Mouse (Mus musculus) gonadal fat pad, adult 2 months (tissue): ENCODE data around the gene Pnpla2. TPM values are rescaled to one million over a fixed set of nuclear protein-coding genes. Genes with fewer than 3 reads are reported as not detected.
"Not testable (repeated sequence)": the region's sequence is repeated elsewhere in the genome, so short reads cannot be mapped to it uniquely, and the experiment has no call there.

ENCODE experiments used
- DNase-seq: peaks from one replicate; pipeline ENCODE4 v3.0.0-alpha.2; 2012; ENCODE audit warnings: low read depth
- polyA plus RNA-seq: library from polyadenylated mRNA; depleted of rRNA; stranded (reverse); fragments of >200 nt; gene quantifications from 2 replicates; pipeline ENCODE4 v1.2.3, GENCODE M21; 2012

The Pnpla2 gene
- polyA plus RNA-seq, 1 experiment, result 1,065 TPM

GRCm38 (mm10) chr7:141431434-141432185, 23.4 kb upstream of the Pnpla2 start:
- DNase-seq, result no peak

DNA sequence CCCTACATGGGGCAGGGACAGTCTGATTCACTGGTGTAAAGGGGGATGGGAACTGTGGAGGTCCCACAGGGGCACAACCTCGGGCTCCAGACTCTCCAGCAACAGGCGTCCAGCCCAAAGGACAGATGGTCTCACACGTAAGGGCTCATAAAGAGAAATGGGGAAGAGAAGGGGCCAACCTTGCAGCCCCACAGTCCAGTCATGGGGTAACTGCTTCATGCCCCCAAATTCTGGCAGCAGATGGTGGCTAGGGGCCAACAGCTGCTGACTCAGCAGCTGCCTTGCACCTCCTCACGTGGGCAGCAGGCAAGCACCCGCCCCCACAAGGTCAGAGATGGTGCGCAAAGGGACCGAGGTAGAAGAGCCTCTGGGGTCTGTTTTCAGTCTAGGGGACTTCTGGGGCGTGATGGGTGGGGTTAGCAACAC, 22.8 kb upstream of the Pnpla2 start:
- no peak for DNase-seq

- DNase-seq, result no peak
Measured at GRCm38 (mm10) chr7:141432741-141433516, 22.1 kb upstream of the Pnpla2 start.

DNA sequence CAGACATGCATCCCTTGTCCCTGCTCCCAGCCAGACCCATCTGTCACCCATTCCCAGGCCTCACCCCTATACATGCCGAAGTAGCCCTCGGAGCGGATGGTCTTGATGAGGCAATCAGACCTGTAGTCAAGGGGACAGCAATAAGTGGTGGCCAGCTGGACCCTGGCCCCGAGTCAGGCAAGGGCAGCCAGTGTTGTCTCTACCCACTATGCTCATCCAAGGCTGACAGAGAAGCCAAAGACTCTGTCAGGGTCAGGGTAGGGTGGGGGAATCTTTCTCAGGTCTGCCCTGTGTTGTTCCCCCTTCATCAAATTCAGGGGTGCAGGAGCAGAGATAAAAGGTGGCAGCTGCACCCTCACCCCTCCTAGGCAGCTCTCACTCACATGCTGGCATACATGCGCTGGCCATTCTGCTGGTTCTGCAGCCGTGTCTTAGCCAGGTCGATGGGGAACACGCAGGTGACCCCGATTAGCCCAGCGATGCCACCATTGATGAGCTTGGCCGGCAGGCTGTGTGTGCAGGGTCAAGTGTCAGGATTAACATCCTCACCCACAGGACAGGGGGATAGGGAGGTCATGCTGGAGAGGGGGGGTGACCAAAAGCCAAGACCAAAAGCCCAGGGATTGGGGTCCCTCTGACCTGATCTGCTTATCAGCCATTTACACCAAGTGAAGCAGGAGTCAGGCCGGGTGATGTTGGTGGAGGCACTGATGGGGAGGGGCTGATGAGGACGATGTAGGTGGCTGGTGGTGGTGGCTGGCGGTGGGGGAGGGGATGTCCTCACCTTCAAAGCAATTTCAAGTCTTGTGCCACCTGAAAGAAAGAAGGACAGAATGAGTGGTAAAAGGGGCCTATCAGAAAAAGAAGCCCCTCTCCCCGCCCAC, 21.2 kb upstream of the Pnpla2 start:
- no peak for DNase-seq

GRCm38 (mm10) chr7:141434464-141434863, 20.5 kb upstream of the Pnpla2 start:
- DNase-seq, result no peak

DNA sequence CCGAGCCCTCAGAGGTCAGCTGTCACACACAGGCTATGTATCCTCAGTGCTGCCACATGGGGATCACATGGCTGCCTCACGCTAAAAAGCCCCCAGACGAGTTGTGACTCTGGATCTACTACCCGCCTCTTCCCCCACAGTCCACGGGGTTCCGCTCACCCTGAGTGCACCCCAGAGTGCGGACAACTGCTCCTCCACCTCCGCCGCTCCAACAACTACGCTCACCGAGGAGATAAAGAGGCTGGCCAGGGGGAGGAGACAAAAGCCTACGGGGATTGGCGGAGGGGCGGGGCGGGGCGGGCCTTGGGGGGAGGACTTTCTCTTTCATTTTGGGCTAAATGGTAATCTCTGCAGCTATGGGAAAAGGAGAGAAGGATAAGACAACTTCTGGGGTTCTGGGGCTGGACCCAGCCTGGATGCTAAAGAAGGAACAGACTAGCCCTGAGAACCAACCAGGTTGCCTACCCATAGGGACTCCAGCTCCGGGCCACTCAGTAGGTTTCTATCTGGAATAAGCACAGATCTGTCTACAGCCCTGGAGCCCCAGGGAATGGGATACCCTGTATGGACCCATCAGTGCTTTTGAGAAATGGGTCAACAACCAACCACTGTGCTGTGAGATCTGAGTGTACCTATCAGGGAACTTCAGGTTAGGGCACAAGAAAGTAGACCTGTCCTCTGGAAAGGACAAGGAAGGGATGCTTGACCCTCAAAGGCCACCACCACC, 19.7 kb upstream of the Pnpla2 start:
- DNase-seq, result no peak

DNA sequence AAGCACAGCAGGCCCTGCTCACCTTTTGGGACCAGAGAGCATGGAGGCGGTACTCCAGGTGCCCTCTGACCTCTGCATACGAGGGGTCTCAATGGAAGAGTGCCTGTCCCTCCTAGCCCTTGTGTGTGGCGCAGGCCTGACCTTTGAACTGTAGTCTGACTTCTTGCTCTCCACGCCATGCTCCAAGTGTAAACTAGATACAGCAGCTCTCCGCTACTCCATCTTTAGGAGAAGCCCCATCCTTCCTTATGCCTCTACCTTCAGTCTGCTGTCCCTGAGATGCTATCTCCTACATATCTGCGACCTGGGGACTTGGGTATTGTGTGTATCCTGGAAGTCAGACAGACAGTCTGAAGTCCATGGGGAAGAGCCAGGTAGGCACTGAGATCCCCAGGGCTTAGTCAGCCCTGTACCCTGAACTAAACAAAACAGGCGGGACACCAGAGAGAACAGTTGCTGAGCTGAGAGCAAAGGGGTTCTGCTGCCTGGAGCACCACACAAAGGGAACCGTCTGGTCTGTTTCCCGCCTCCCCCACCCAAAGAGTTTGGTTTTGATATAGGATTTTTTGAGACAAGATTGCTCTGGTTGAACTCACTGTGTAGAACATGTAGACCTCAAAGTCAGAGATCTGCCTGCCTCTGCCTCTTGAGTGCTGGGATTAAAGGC, 19.0 kb upstream of the Pnpla2 start:
- no peak for DNase-seq

GRCm38 (mm10) chr7:141436523-141436892, 18.5 kb upstream of the Pnpla2 start:
- no peak for DNase-seq

GRCm38 (mm10) chr7:141437178-141438120, 17.5 kb upstream of the Pnpla2 start, which contains the start of gene Slc25a22:
TSS of gene Slc25a22 (minus strand) at chr7:141437892.
- DNase-seq, result no peak

GRCm38 (mm10) chr7:141438201-141438968, 16.6 kb upstream of the Pnpla2 start:
- no peak for DNase-seq

DNA sequence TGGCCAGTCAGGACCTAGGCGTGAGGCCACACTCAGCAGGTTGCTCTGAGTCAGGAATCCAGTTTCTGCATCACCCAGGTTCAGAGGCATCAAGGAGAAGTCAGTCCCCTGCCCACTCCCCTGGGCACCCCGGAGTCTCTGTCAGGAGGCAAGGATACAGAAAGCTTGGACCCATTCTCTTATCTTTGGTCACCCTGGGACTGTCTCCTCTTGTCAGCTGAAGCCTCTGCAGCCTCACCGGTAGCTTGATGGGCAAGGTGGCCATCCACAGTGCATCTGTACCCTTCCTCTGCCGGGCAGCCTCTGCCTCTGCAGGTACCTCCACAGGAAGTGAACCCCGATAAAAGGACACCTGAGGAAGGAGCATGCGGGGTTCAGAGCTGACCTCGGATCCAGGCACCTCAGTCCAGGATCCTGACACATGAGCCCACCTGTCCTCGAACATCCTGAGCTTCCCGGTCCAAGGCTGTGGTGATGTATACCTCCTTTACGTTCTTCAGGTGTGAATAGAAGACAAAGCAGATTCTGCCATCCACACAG, 15.8 kb upstream of the Pnpla2 start:
- no peak for DNase-seq

GRCm38 (mm10) chr7:141439811-141440210, 15.2 kb upstream of the Pnpla2 start:
- DNase-seq, result no peak

DNA sequence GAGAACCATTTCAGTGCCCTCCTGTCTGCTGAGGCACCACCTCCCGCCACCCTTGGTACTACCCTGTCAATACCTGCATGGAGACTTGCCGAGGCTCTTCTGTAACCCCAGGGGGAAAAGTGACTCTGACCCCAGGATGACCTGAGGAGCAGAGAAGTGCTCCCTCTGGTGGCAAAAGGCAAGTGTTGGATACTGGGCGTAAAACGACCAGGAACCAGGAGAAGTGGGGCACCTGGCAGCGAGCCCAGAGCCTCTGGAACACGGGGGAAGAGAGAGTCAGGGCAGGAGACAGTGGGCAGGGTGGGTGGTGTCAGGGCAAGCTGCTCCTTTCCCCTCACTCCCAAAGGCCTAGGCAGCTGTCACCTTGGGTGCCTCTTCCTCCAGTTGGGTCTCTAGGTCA, 14.4 kb upstream of the Pnpla2 start:
- DNase-seq, result no peak

- DNase-seq, result no peak
Measured at GRCm38 (mm10) chr7:141441460-141441859, 13.5 kb upstream of the Pnpla2 start.

DNA sequence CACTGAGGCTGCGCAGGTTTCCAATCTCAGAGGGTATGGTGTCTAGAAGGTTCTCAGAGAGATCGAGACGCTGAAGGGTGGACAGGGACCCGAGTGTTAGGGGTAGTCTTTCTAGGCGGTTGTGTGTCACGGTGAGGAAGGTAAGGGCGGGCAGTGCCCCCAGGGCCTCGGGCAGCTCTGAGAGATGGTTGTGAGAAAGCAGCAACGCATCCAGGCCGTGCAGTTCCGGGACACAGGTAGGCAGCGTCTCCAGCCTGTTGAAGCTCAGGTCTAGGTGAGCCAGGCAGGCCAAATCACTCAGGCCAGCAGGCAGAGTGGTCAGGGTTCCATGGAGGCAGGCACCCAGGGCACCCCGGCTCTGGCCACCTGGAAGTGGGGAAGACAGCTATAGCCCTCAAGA, 12.8 kb upstream of the Pnpla2 start:
- no peak for DNase-seq

DNA sequence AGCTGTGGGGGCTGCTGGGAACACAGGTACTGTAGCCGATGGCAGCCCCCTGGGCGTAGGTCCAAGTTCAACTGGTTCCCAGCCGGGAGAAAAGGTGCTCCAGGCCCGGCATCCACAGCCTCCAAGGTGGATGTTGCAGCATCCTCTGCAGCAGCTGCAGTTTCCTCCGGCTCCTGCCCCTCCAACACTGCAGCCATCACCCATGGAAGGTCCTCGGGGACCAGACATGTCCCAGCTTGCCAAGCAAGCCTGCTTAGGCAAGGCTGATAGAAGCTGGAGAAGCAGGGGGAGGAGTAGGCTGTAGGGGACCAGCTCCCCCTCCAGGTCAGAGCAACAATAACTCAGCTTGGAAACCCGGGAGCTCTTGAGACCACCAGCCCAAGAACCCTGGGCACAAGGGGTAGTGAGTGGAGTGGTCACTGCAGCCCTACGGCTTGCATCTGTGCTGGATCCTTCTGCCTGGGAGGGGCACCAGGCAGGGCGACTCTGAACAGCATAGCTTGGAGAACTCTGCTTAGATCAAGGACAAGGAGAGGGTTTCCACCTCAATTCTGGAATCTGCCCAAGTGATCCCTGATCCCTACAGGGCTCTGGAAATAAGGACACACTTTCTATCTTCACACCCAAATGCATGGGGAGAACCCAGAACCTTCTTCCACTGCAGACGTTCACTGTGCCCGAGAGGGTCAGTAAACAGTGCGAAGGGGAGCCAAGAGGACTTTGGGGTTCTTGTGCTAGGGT, 11.7 kb upstream of the Pnpla2 start:
- DNase-seq, result no peak

GRCm38 (mm10) chr7:141443828-141444237, 11.2 kb upstream of the Pnpla2 start, which contains the start of gene Pidd1:
TSS of gene Pidd1 (minus strand) at chr7:141444025.
- no peak for DNase-seq

GRCm38 (mm10) chr7:141446374-141446773, 8.6 kb upstream of the Pnpla2 start:
- DNase-seq, result not testable (repeated sequence)
